Mouse (Mus musculus) lung, embryonic 16.5 days (tissue): ENCODE data around the gene Ampd1. TPM values are rescaled to one million over a fixed set of nuclear protein-coding genes. Genes with fewer than 3 reads are reported as not detected.
"Not testable (repeated sequence)": the region's sequence is repeated elsewhere in the genome, so short reads cannot be mapped to it uniquely, and the experiment has no call there.

Experiments
- ATAC-seq: fragments of 200-750 bp; cut with Nextera tagmentation; 2 replicates; pipeline ENCODE4 v1.8.0; 2017; ENCODE audit warnings: low read depth, mild to moderate bottlenecking, moderate library complexity
- H3K27ac ChIP-seq: fragments of 300-500 bp; sonication (generic); 2 replicates; pipeline ENCODE4 v1.5.1; 2014; ENCODE audit warnings: mild to moderate bottlenecking, control low read depth, low read length
- H3K27me3 ChIP-seq: fragments of 300-500 bp; sonication (generic); 2 replicates; pipeline ENCODE4 v1.6.1; 2014; ENCODE audit warnings: low read depth, low read length, mixed read lengths; ENCODE audit not compliant: control insufficient read depth, insufficient read depth
- H3K36me3 ChIP-seq: fragments of 300-500 bp; sonication (generic); 2 replicates; pipeline ENCODE4 v1.6.1; 2014; ENCODE audit warnings: low read length; ENCODE audit not compliant: control insufficient read depth, insufficient read depth
- H3K4me1 ChIP-seq: fragments of 300-500 bp; sonication (generic); replicated peaks from 2 replicates; pipeline ENCODE4 v1.6.1; 2014; ENCODE audit warnings: low read length, mixed read lengths; ENCODE audit not compliant: control insufficient read depth, insufficient read depth
- H3K4me2 ChIP-seq: fragments of 300-500 bp; sonication (generic); 2 replicates; pipeline ENCODE4 v1.6.1; 2014; ENCODE audit warnings: low read depth, low read length, control low read depth
- H3K4me3 ChIP-seq: fragments of 300-500 bp; sonication (generic); 2 replicates; pipeline ENCODE4 v1.5.1; 2014; ENCODE audit warnings: mild to moderate bottlenecking, low read length, control low read depth
- H3K9ac ChIP-seq: fragments of 300-500 bp; sonication (generic); 2 replicates; pipeline ENCODE4 v1.6.1; 2014; ENCODE audit warnings: low read length, control low read depth
- H3K9me3 ChIP-seq: fragments of 300-500 bp; sonication (generic); 2 replicates; pipeline ENCODE4 v1.6.1; 2016; ENCODE audit warnings: low read length; ENCODE audit not compliant: control insufficient read depth
- WGBS: fragments of 180-500 bp; shearing (Covaris S2); extraction: QIAGEN DNeasy Blood & Tissue Kit; methylation state at CpG from one replicate; pipeline ENCODE4 v1.1.7; 2014; 5-methylcytosine and 5-hydroxymethylcytosine counted together
- polyA plus RNA-seq: library from polyadenylated mRNA; unstranded; fragments of >200 nt; fragmentation: Nextera tagmentation; extraction: Ambion mirVana; gene quantifications from 2 replicates; pipeline ENCODE4 v1.2.1, GENCODE M21; 2015

The Ampd1 gene
- polyA plus RNA-seq, 1 experiment from 2014 or later: 1.0 TPM

- WGBS: 57% methylated on average over 5 of the region's 5 CpGs
- no peak for ATAC-seq
These were observed 53.9 kb downstream of the Ampd1 start for GRCm38 (mm10) chr3:103127721-103128120.

GRCm38 (mm10) chr3:103128251-103128650, 54.4 kb downstream of the Ampd1 start:
- Histone ChIP-seq H3K9ac (no peak overlapping the region), H3K4me1 (peaks cover 10% of the 10 kb centered on the region), H3K9me3 (no peaks in the 10 kb centered on the region), H3K27ac (no peak overlapping the region), H3K27me3 (no peaks in the 10 kb centered on the region), H3K4me3 (no peak overlapping the region), H3K36me3 (peaks cover 4% of the 10 kb centered on the region; the same call in 1 of the 2 replicates), H3K4me2 (no peak overlapping the region)
- ATAC-seq: no peak
- 45% methylated on average over 4 of the region's 4 CpGs for WGBS

More at GRCm38 (mm10) chr3:103127721-103128120, 53.9 kb downstream of the Ampd1 start:
- Histone ChIP-seq H3K27ac (no peak overlapping the region), H3K9me3 (no peaks in the 10 kb centered on the region), H3K27me3 (no peaks in the 10 kb centered on the region), H3K4me3 (no peak overlapping the region), H3K9ac (no peak overlapping the region), H3K36me3 (peaks cover 4% of the 10 kb centered on the region; the same call in 1 of the 2 replicates), H3K4me2 (no peak overlapping the region), H3K4me1 (peaks cover 10% of the 10 kb centered on the region)

GRCm38 (mm10) chr3:103129367-103130159, 55.7 kb downstream of the Ampd1 start:
- peaks cover 10% of the 10 kb centered on the region for H3K4me1 ChIP-seq
- WGBS: 55% methylated on average over 8 of the region's 8 CpGs
- H3K36me3 ChIP-seq: peaks cover 4% of the 10 kb centered on the region; the same call in 1 of the 2 replicates
- no peak overlapping the region for H3K4me3 ChIP-seq
- H3K4me2 ChIP-seq: 0 out of 2 replicates have a peak overlapping the region, but pooled peaks have one; percentile 12
- H3K27me3 ChIP-seq: no peaks in the 10 kb centered on the region
- ATAC-seq: peak; percentile 68
- no peak overlapping the region for H3K9ac ChIP-seq
- H3K9me3 ChIP-seq: no peaks in the 10 kb centered on the region
- H3K27ac ChIP-seq: peak overlapping the region; percentile 67

GRCm38 (mm10) chr3:103130236-103130751, 56.5 kb downstream of the Ampd1 start:
- ATAC-seq: peak; percentile 84
- peaks cover 4% of the 10 kb centered on the region; the same call in 1 of the 2 replicates for H3K36me3 ChIP-seq
- H3K9me3 ChIP-seq: no peaks in the 10 kb centered on the region
- peak overlapping the region; percentile 11; the same call in 1 of the 2 replicates for H3K4me2 ChIP-seq
- 20% methylated on average over 6 of the region's 6 CpGs for WGBS
- 0 out of 2 replicates have a peak overlapping the region, but pooled peaks have one; percentile 26 for H3K9ac ChIP-seq
- no peak overlapping the region for H3K4me3 ChIP-seq
- H3K27ac ChIP-seq: peak overlapping the region; percentile 67
- H3K4me1 ChIP-seq: peaks cover 10% of the 10 kb centered on the region
- H3K27me3 ChIP-seq: no peaks in the 10 kb centered on the region

GRCm38 (mm10) chr3:103133098-103133497, 59.3 kb downstream of the Ampd1 start:
- H3K4me2 ChIP-seq: no peak overlapping the region
- ATAC-seq: no peak
- H3K36me3 ChIP-seq: peaks cover 4% of the 10 kb centered on the region; the same call in 1 of the 2 replicates
- no peaks in the 10 kb centered on the region for H3K27me3 ChIP-seq
- no peaks in the 10 kb centered on the region for H3K9me3 ChIP-seq
- no peak overlapping the region for H3K9ac ChIP-seq
- H3K4me1 ChIP-seq: peaks cover 10% of the 10 kb centered on the region
- WGBS: 90% methylated on average over 10 of the region's 10 CpGs
- H3K27ac ChIP-seq: no peak overlapping the region
- H3K4me3 ChIP-seq: no peak overlapping the region

GRCm38 (mm10) chr3:103136414-103137077, 62.7 kb downstream of the Ampd1 start:
- no peak overlapping the region for H3K4me2 ChIP-seq
- no peak overlapping the region for H3K4me3 ChIP-seq
- no peaks in the 10 kb centered on the region for H3K27me3 ChIP-seq
- peaks cover 8% of the 10 kb centered on the region for H3K4me1 ChIP-seq
- H3K27ac ChIP-seq: no peak overlapping the region
- 75% methylated on average over 4 of the region's 4 CpGs for WGBS
- H3K9me3 ChIP-seq: no peaks in the 10 kb centered on the region
- H3K9ac ChIP-seq: no peak overlapping the region
- no peak for ATAC-seq
- peaks cover 4% of the 10 kb centered on the region; the same call in 1 of the 2 replicates for H3K36me3 ChIP-seq

- Histone ChIP-seq H3K27me3 (no peaks in the 10 kb centered on the region), H3K9ac (no peak overlapping the region), H3K4me2 (peak overlapping the region; percentile 21), H3K27ac (peak overlapping the region; percentile 60), H3K4me1 (peaks cover 8% of the 10 kb centered on the region), H3K36me3 (no peaks in the 10 kb centered on the region), H3K9me3 (no peaks in the 10 kb centered on the region), H3K4me3 (no peak overlapping the region)
- peak; percentile 88 for ATAC-seq
- 38% methylated on average over 8 of the region's 8 CpGs for WGBS
These were observed 65.2 kb downstream of the Ampd1 start for GRCm38 (mm10) chr3:103139047-103139446.

- 54% methylated on average over 11 of the region's 11 CpGs for WGBS
- not testable (repeated sequence) for H3K4me1 ChIP-seq, H3K27me3 ChIP-seq, ATAC-seq, H3K9ac ChIP-seq, H3K4me3 ChIP-seq, H3K36me3 ChIP-seq, H3K27ac ChIP-seq, H3K9me3 ChIP-seq
- H3K4me2 ChIP-seq: peak overlapping the region; percentile 7; the same call in 1 of the 2 replicates
These were observed 66.5 kb downstream of the Ampd1 start for GRCm38 (mm10) chr3:103140095-103140838.
